Comparison of ENCODE assay signal across 8 mouse cellular contexts in genomic region chr2:84936474-84937429, GRCm38 (mm10). TPM values are rescaled to one million over a fixed set of nuclear protein-coding genes. Genes with fewer than 3 reads are reported as not detected.
DNase-seq lines count a peak whose midpoint lies in the region; ATAC-seq lines count a peak whose summit lies in the region.

TSS of gene Slc43a3 (plus strand) at chr2:84936579.

- H3K36me3 ChIP-seq in embryonic facial prominence, embryonic 14.5 days (ENCODE audit: control insufficient read depth, insufficient read depth, low read length), result 0 out of 2 replicates have a peak, but pooled peaks cover 11% of the 10 kb centered on the region
- no peaks in the 10 kb centered on the region for H3K36me3 ChIP-seq in heart, embryonic 12.5 days
- H3K36me3 ChIP-seq in kidney, embryonic 16.5 days (ENCODE audit: insufficient read depth, low read length), result no peaks in the 10 kb centered on the region

- no peaks in the 10 kb centered on the region for H3K9me3 ChIP-seq in embryonic facial prominence, embryonic 14.5 days (ENCODE audit: control insufficient read depth, low read length)
- no peaks in the 10 kb centered on the region for H3K9me3 ChIP-seq in heart, embryonic 12.5 days (replicated peaks)
- H3K9me3 ChIP-seq in kidney, embryonic 16.5 days (ENCODE audit: low read length), result no peaks in the 10 kb centered on the region

- DNase-seq in 3T3-L1 (ENCODE audit: low read depth, low spot score), result peak; percentile 94
- DNase-seq in T-cell, adult 2 months (ENCODE audit: low spot score), result peak; percentile 31
- peak; percentile 91 for DNase-seq in embryonic facial prominence, embryonic 14.5 days (ENCODE audit: low spot score)
- peak; percentile 87 to 92 for DNase-seq in lung, postnatal 4 days
- peak; percentile 59 for DNase-seq in retina, postnatal 1 day
- DNase-seq in yolk sac, embryonic 10.5 days (ENCODE audit: low spot score), result peak; percentile 87

- H3K9ac ChIP-seq in embryonic facial prominence, embryonic 14.5 days (ENCODE audit: low read depth, low read length), result peak within 1 kb of the TSS; percentile 73
- H3K9ac ChIP-seq in heart, embryonic 12.5 days, result peak within 1 kb of the TSS; percentile 81
- peak within 1 kb of the TSS; percentile 78 for H3K9ac ChIP-seq in kidney, embryonic 16.5 days (replicated peaks; ENCODE audit: low read length)

- no peaks in the 10 kb centered on the region for H3K27me3 ChIP-seq in embryonic facial prominence, embryonic 14.5 days (replicated peaks; ENCODE audit: control insufficient read depth, insufficient read depth, low read length)
- H3K27me3 ChIP-seq in heart, embryonic 12.5 days (replicated peaks), result no peaks in the 10 kb centered on the region
- no peaks in the 10 kb centered on the region for H3K27me3 ChIP-seq in kidney, embryonic 16.5 days (ENCODE audit: insufficient read depth, low read length)

- peak within 1 kb of the TSS; percentile 61 for H3K27ac ChIP-seq in embryonic facial prominence, embryonic 14.5 days (replicated peaks; ENCODE audit: low read depth, low read length)
- peak within 1 kb of the TSS; percentile 92 for H3K27ac ChIP-seq in heart, embryonic 12.5 days (ENCODE audit: poor library complexity, severe bottlenecking)
- H3K27ac ChIP-seq in kidney, embryonic 16.5 days (ENCODE audit: low read length), result peak within 1 kb of the TSS; percentile 90

- 32% methylated on average over 20 of the region's 38 CpGs for WGBS in embryonic facial prominence, embryonic 14.5 days
- 13% methylated on average over 38 of the region's 38 CpGs for WGBS in heart, embryonic 12.5 days
- WGBS in kidney, embryonic 16.5 days, result 11% methylated on average over 30 of the region's 38 CpGs

- H3K4me1 ChIP-seq in embryonic facial prominence, embryonic 14.5 days (ENCODE audit: control insufficient read depth, insufficient read depth, low read length), result peaks cover 15% of the 10 kb centered on the region; the same call in 1 of the 2 replicates
- H3K4me1 ChIP-seq in heart, embryonic 12.5 days (replicated peaks), result peaks cover 16% of the 10 kb centered on the region
- H3K4me1 ChIP-seq in kidney, embryonic 16.5 days (ENCODE audit: insufficient read depth, low read length), result peaks cover 19% of the 10 kb centered on the region

- H3K4me3 ChIP-seq in embryonic facial prominence, embryonic 14.5 days (ENCODE audit: low read depth, low read length), result peak within 1 kb of the TSS; percentile 46
- peak within 1 kb of the TSS; percentile 54 for H3K4me3 ChIP-seq in heart, embryonic 12.5 days
- H3K4me3 ChIP-seq in kidney, embryonic 16.5 days (ENCODE audit: low read length), result peak within 1 kb of the TSS; percentile 59

- peak within 1 kb of the TSS; percentile 63 for H3K4me2 ChIP-seq in embryonic facial prominence, embryonic 14.5 days (ENCODE audit: low read depth, low read length)
- H3K4me2 ChIP-seq in heart, embryonic 12.5 days, result peak within 1 kb of the TSS; percentile 74
- H3K4me2 ChIP-seq in kidney, embryonic 16.5 days (replicated peaks; ENCODE audit: low read depth, low read length), result peak within 1 kb of the TSS; percentile 72

- peak; percentile 97 for ATAC-seq in embryonic facial prominence, embryonic 14.5 days (ENCODE audit: low read depth)
- ATAC-seq in heart, embryonic 12.5 days (ENCODE audit: insufficient number of reproducible peaks, low FRiP score), result peak; percentile 87
- ATAC-seq in kidney, embryonic 16.5 days (ENCODE audit: low FRiP score, low TSS enrichment), result peak; percentile 98

RNA-seq across cellular contexts. Expression of gene Slc43a3, which starts in this region (rescaled TPM):
- polyA plus RNA-seq in embryonic facial prominence, embryonic 14.5 days (2014; fragmentation: Nextera tagmentation; extraction: Ambion mirVana), result 36.6 and 38.8 TPM in 2 replicates
- polyA plus RNA-seq in heart, embryonic 12.5 days (2016; fragmentation: Nextera tagmentation; extraction: Ambion mirVana), result 33.6 and 35.0 TPM in 2 replicates
- polyA plus RNA-seq in kidney, embryonic 16.5 days (2015; fragmentation: Nextera tagmentation; extraction: Ambion mirVana), result 57.4 and 58.0 TPM in 2 replicates

Comparison
In these comparisons a context has a peak if more than half of its experiments do, and no peak if none do; other contexts are left out.
1. Peak in every context shown above with its lines: DNase-seq, ATAC-seq, H3K4me3 ChIP-seq and H3K27ac ChIP-seq.
2. DNase-seq: peak in every context shown above with its lines; median percentile 94 in 3T3-L1; 91 in embryonic facial prominence, embryonic 14.5 days; 90 in lung, postnatal 4 days; 87 in yolk sac, embryonic 10.5 days; 59 in retina, postnatal 1 day; 31 in T-cell, adult 2 months.